ENCODE assay signal across 8 mouse cellular contexts in the genomic region with DNA sequence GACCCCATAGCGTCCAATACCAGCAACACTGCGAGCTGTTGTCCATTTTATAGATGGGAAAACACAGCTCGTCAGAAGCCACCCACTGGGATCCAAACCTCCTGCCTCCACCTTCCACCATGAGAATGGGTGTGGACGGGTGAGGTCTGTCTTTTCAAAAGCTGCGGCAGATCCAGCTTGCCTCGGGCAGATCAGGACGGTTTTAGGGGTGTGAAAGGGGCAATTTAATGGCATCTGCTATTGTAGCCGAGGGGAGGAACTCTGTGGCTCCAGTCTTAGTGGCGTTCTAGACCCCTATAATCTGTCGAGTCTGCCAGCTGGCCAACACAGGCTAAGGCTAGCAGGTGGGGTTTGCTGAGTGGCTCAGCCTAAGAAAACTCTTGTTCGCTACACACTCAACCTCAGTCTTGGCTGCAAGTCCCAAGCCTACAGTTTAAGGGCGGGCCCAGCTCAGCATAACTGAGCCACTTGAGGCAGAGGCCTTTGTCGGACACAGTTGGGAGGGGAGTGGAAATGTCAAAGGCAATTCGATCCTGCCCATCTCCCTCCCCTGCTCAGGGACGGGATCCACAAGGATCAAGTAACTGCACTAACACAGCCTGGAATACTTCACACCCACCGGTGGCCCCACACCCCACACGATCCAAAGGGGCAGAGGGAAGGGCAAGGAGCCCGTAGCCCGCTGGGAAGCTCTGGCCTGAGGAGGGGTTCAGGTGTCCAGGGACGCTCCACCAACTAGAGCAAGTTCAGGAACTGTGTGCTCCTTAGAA. TPM values are rescaled to one million over a fixed set of nuclear protein-coding genes. Genes with fewer than 3 reads are reported as not detected.
DNase-seq lines count a peak whose midpoint lies in the region; ATAC-seq and TF ChIP-seq lines count a peak whose summit lies in the region.

No protein-coding gene starts in this region.

- H3K36me3 ChIP-seq in heart, embryonic 12.5 days: no peaks in the 10 kb centered on the region
- H3K36me3 ChIP-seq in heart, embryonic 16.5 days (ENCODE audit: control insufficient read depth, insufficient read depth): no peaks in the 10 kb centered on the region

- H3K27me3 ChIP-seq in heart, embryonic 12.5 days (replicated peaks): peaks cover 61% of the 10 kb centered on the region
- peaks cover 45% of the 10 kb centered on the region for H3K27me3 ChIP-seq in heart, embryonic 16.5 days (ENCODE audit: control insufficient read depth, insufficient read depth, low read length)

- ATAC-seq in heart, embryonic 12.5 days (ENCODE audit: insufficient number of reproducible peaks, low FRiP score): peak; percentile 26; the same call in 1 of the 2 replicates
- ATAC-seq in heart, embryonic 16.5 days (replicated peaks; ENCODE audit: extremely low read depth, insufficient read depth, low FRiP score): peak; percentile 34

- no peaks in the 10 kb centered on the region for H3K9me3 ChIP-seq in heart, embryonic 12.5 days (replicated peaks)
- H3K9me3 ChIP-seq in heart, embryonic 16.5 days (replicated peaks; ENCODE audit: control insufficient read depth, low read length): no peaks in the 10 kb centered on the region

- no peak for TF ChIP-seq CTCF in lung, adult 2 months (IDR thresholded peaks at IDR 0.05; ENCODE audit: insufficient read depth, low read length)

- no peak overlapping the region for H3K27ac ChIP-seq in heart, embryonic 12.5 days (ENCODE audit: poor library complexity, severe bottlenecking)
- no peak overlapping the region for H3K27ac ChIP-seq in brown adipose tissue, adult 24 weeks (replicated peaks; ENCODE audit: low read depth, low read length)
- H3K27ac ChIP-seq in heart, embryonic 16.5 days (ENCODE audit: low read length): no peak overlapping the region

- peak overlapping the region; percentile 82 for H3K4me2 ChIP-seq in heart, embryonic 12.5 days
- H3K4me2 ChIP-seq in heart, embryonic 16.5 days (ENCODE audit: low read depth, low read length): peak overlapping the region; percentile 72

- intact Hi-C loops in heart, postnatal 36 days (cut with DNase I): no loop called here

- H3K4me3 ChIP-seq in heart, embryonic 12.5 days: peak overlapping the region; percentile 48
- peak overlapping the region; percentile 67 for H3K4me3 ChIP-seq in brown adipose tissue, adult 24 weeks (ENCODE audit: insufficient read depth, low read depth, low read length)
- peak overlapping the region; percentile 56 for H3K4me3 ChIP-seq in heart, embryonic 16.5 days (ENCODE audit: low read length)
- H3K4me3 ChIP-seq in lung, adult 2 months (replicated peaks; ENCODE audit: extremely low read depth, low read depth, low read length): peak overlapping the region; percentile 62

- DNase-seq in heart, postnatal 36 days: no peak
- DNase-seq in lung, adult 2 months: no peak
- peak; percentile 88 for DNase-seq in skeletal muscle tissue, adult 2 months (ENCODE audit: low read depth, low spot score)
- DNase-seq in right cerebral cortex, postnatal 14 days: no peak
- DNase-seq in right cerebral cortex, adult 18-20 months: no peak

- WGBS in heart, embryonic 12.5 days: 16% methylated on average over 20 of the region's 20 CpGs
- 19% methylated on average over 20 of the region's 20 CpGs for WGBS in heart, embryonic 16.5 days
- WGBS in lung, adult 2 months: 17% methylated on average over 20 of the region's 20 CpGs

- H3K4me1 ChIP-seq in heart, embryonic 12.5 days (replicated peaks): peaks cover 45% of the 10 kb centered on the region
- peaks cover 8% of the 10 kb centered on the region; the same call in 1 of the 2 replicates for H3K4me1 ChIP-seq in brown adipose tissue, adult 24 weeks (ENCODE audit: control insufficient read depth, insufficient read depth, insufficient read length, low read length)
- peaks cover 24% of the 10 kb centered on the region for H3K4me1 ChIP-seq in heart, embryonic 16.5 days (ENCODE audit: control insufficient read depth, insufficient read depth, low read length)
- peaks cover 10% of the 10 kb centered on the region; the same call in 1 of the 2 replicates for H3K4me1 ChIP-seq in lung, adult 2 months (ENCODE audit: control insufficient read depth, insufficient read depth, low read length)

- peak overlapping the region; percentile 61; the same call in 1 of the 2 replicates for H3K9ac ChIP-seq in heart, embryonic 12.5 days
- peak overlapping the region; percentile 63 for H3K9ac ChIP-seq in heart, embryonic 16.5 days (ENCODE audit: low read length)

- TF ChIP-seq POLR2A in lung, adult 2 months (IDR thresholded peaks at IDR 0.05; ENCODE audit: borderline replicate concordance, extremely low read depth, low read depth, low read length): peak; percentile 14; the same call in 1 of the 2 replicates

RNA-seq across cellular contexts. Expression of gene AI464131, which starts 0.5 kb away (rescaled TPM):
- polyA plus RNA-seq in heart, embryonic 12.5 days (2016; fragmentation: Nextera tagmentation; extraction: Ambion mirVana): 2.6 and 2.9 TPM in 2 replicates
- total RNA-seq in heart, postnatal 36 days (2021): 10 to 100 TPM; 11.6 to 11.8 TPM
- polyA plus RNA-seq in brown adipose tissue, adult 24 weeks (2012; ENCODE audit: insufficient read depth, insufficient read length, missing spikeins): 8.7 and 13.8 TPM in 2 replicates
- 3.2 and 3.4 TPM in 2 replicates for polyA plus RNA-seq in heart, embryonic 16.5 days (2015; fragmentation: Nextera tagmentation; extraction: Ambion mirVana)
- polyA plus RNA-seq in lung, adult 2 months (2012; rRNA removed): 14.0 and 14.1 TPM in 2 replicates

RNA-seq across cellular contexts. Expression of gene 1110017D15Rik, which starts 14.8 kb away (rescaled TPM):
- not detected in 2 replicates for polyA plus RNA-seq in heart, embryonic 12.5 days (2016; fragmentation: Nextera tagmentation; extraction: Ambion mirVana)
- under 1 TPM in 1 of 2 experiments, not detected in 1; 0.43 TPM for total RNA-seq in heart, postnatal 36 days (2021)
- polyA plus RNA-seq in brown adipose tissue, adult 24 weeks (2012; ENCODE audit: insufficient read depth, insufficient read length, missing spikeins): not detected in 2 replicates
- 1.1 and 1.2 TPM in 2 replicates for polyA plus RNA-seq in heart, embryonic 16.5 days (2015; fragmentation: Nextera tagmentation; extraction: Ambion mirVana)
- 40.8 and 50.3 TPM in 2 replicates for polyA plus RNA-seq in lung, adult 2 months (2012; rRNA removed)

RNA-seq across cellular contexts. Expression of gene Nudt2, which starts 37.4 kb away (rescaled TPM):
- polyA plus RNA-seq in heart, embryonic 12.5 days (2016; fragmentation: Nextera tagmentation; extraction: Ambion mirVana): 39.9 and 40.5 TPM in 2 replicates
- total RNA-seq in heart, postnatal 36 days (2021): 10 to 100 TPM; 29.0 to 32.7 TPM
- 60.1 and 71.7 TPM in 2 replicates for polyA plus RNA-seq in brown adipose tissue, adult 24 weeks (2012; ENCODE audit: insufficient read depth, insufficient read length, missing spikeins)
- polyA plus RNA-seq in heart, embryonic 16.5 days (2015; fragmentation: Nextera tagmentation; extraction: Ambion mirVana): 41.6 and 41.7 TPM in 2 replicates
- 7.2 and 11.7 TPM in 2 replicates for polyA plus RNA-seq in lung, adult 2 months (2012; rRNA removed)

RNA-seq across cellular contexts. Expression of gene Kif24, which starts 37.7 kb away (rescaled TPM):
- polyA plus RNA-seq in heart, embryonic 12.5 days (2016; fragmentation: Nextera tagmentation; extraction: Ambion mirVana): 6.1 and 6.8 TPM in 2 replicates
- total RNA-seq in heart, postnatal 36 days (2021): 1 to 10 TPM in 1 of 2 experiments, under 1 TPM in 1; 0.35 to 1.2 TPM
- 0.55 TPM in 1 of 2 replicates, not detected in the other for polyA plus RNA-seq in brown adipose tissue, adult 24 weeks (2012; ENCODE audit: insufficient read depth, insufficient read length, missing spikeins)
- polyA plus RNA-seq in heart, embryonic 16.5 days (2015; fragmentation: Nextera tagmentation; extraction: Ambion mirVana): 3.4 and 4.8 TPM in 2 replicates
- 0.95 and 1.2 TPM in 2 replicates for polyA plus RNA-seq in lung, adult 2 months (2012; rRNA removed)

Comparison
In these comparisons a context has a peak if more than half of its experiments do, and no peak if none do; other contexts are left out.
1. RNA of gene 1110017D15Rik, which starts 14.8 kb away (polyA plus RNA-seq): 40.8 to 50.3 TPM in lung, adult 2 months; 1.1 to 1.2 TPM in heart, embryonic 16.5 days, not detected in brown adipose tissue, adult 24 weeks and not detected in heart, embryonic 12.5 days; every median in the first group is over 10 times any median in the second.
2. Peak in every context shown above with its lines, with median percentiles within 50 percentile points of each other: H3K4me3 ChIP-seq.